Mouse (Mus musculus): ENCODE data around the gene Gm20547. TPM values are rescaled to one million over a fixed set of nuclear protein-coding genes. Genes with fewer than 3 reads are reported as not detected.

The Gm20547 gene
- not detected for polyA plus RNA-seq (2017; shearing (Covaris generic))

GRCm38 (mm10) chr17:34881683-34882310 lies at the start of gene Gm20547:
TSS of gene Gm20547 (minus strand) at chr17:34882042.

GRCm38 (mm10) chr17:34931061-34931734 lies 49.4 kb upstream of the Gm20547 start, which contains the start of gene Neu1:
TSS of gene Neu1 (plus strand) at chr17:34931253.

DNA sequence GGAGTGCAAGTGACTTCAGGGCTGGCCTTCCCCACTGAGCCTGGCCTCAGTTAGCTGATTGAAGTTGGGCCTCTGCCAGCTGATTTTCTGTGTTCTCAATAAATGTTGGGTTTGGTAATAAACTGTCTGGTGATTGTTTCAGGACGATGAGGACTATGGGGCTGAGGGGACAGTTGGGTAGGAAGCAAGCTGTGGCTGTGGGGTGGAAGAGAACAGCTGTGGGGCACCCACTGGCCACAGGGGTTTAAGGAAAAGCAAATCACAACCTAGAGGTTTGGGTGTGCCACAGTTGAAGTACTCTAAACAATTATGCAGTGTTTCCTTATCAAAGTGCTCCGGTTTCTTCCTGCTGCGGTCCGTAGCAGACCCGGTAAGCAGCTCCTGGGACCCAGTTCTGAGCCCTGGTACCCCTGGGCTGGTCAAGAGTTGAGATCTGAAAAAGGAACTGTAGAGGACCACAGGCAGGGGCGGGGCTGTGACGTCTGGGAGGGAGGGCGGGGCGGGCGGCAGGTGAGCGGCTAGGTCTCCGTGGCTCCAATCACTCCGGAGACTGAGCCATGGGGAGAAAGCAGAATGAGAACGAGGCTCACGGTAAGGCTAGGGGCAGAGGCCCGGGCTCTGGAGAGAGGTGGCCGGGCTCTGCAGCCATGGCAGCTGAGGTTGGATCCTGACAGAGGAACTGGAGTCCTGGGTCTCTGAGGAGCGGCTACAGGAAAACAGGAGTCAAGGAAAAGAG lies 32.3 kb upstream of the Gm20547 start, which contains the start of gene Slc44a4:
TSS of gene Slc44a4 (plus strand) at position 537 of the 736 bp plus-strand sequence.

DNA sequence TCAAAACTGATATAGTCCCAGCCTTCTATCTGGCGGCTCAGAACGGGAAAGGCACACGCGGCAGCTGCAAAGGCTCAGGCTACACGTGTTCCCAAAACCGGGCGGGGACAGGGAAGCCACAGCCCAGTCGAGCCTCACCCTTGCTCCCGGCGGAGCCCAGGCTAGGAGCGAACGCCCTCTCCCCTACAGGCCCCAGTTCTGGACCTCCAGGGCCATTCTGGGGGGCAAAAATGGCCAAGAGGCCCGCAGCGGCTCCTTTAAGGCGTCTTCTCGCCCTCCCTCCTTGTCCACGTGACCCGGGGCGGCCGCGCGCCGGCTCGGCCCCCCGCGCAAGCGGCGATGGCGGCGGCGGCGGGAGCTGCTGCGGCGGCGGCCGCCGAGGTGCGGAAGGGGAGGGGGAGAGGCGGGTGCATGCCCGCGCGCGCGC lies 16.3 kb upstream of the Gm20547 start, which contains the start of the genes C2 and Ehmt2:
TSS of gene C2 (minus strand) at position 106 of the 427 bp plus-strand sequence.
TSS of gene Ehmt2 (plus strand) at position 310 of the 427 bp plus-strand sequence.

GRCm38 (mm10) chr17:34879336-34879879 lies 2.4 kb downstream of the Gm20547 start, which contains the start of gene Zbtb12:
TSS of gene Zbtb12 (plus strand) at chr17:34879483.

DNA sequence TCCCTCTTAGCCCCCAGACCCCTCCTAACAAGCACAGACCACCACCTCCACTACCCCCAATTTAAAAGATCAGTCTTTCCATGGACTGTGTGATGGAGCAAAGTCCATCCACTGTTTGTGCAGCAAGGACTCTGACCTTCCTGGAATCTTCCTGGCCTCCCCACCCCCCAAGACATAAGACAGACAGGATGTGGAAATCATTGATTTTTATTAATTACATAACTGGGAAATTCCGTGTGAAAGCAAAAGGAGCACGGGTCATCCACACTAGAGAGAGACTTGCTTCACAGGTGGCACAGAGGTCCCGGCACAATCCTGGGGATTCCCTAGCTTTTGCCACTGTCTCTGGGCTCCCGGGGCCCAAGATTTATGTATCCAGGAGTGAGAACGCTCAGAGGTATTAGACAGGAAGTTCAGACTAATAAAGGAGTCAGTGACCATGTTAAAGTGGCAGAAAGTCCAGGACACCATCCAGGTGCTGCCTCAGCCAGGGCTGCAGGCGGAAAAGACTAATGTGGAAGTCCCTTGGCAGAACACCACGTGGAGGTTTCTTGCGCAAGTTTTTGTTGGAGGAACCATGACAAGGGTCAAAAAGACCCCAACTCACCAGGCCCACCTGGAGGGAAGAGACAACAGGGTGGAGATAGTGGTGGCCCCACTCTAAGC lies 19.3 kb downstream of the Gm20547 start, which contains the start of gene Cfb:
TSS of gene Cfb (minus strand) at position 103 of the 666 bp plus-strand sequence.

GRCm38 (mm10) chr17:34849722-34850516 lies 31.9 kb downstream of the Gm20547 start, which contains the start of the genes Skiv2l and Nelfe:
TSS of gene Skiv2l (minus strand) at chr17:34850210.
TSS of gene Nelfe (plus strand) at chr17:34850391.

GRCm38 (mm10) chr17:34836856-34837221 lies 45.0 kb downstream of the Gm20547 start, which contains the start of the genes Stk19 and Dxo:
TSS of gene Stk19 (minus strand) at chr17:34836945.
TSS of gene Dxo (plus strand) at chr17:34837019.

Other genes with a start within 250 kb of the Gm20547 start
- 1.00 TPM for gene Fkbpl, start 237.3 kb downstream of the Gm20547 start, polyA plus RNA-seq (2017; shearing (Covaris generic))
- gene Atf6b, start 234.9 kb downstream of the Gm20547 start, polyA plus RNA-seq (2017; shearing (Covaris generic)): 55.9 TPM
- gene Tnxb, start 211.5 kb downstream of the Gm20547 start, polyA plus RNA-seq (2017; shearing (Covaris generic)): 0.02 TPM
- gene C4b, start 138.2 kb downstream of the Gm20547 start, polyA plus RNA-seq (2017; shearing (Covaris generic)): not detected
- not detected for gene Cyp21a1, start 77.5 kb downstream of the Gm20547 start, polyA plus RNA-seq (2017; shearing (Covaris generic))
- gene Stk19, start 45.1 kb downstream of the Gm20547 start, polyA plus RNA-seq (2017; shearing (Covaris generic)): 22.8 TPM
- gene Dxo, start 45.0 kb downstream of the Gm20547 start, polyA plus RNA-seq (2017; shearing (Covaris generic)): 93.8 TPM
- 117 TPM for gene Skiv2l, start 31.8 kb downstream of the Gm20547 start, polyA plus RNA-seq (2017; shearing (Covaris generic))
- 34.7 TPM for gene Nelfe, start 31.7 kb downstream of the Gm20547 start, polyA plus RNA-seq (2017; shearing (Covaris generic))
- gene Cfb, start 19.5 kb downstream of the Gm20547 start, polyA plus RNA-seq (2017; shearing (Covaris generic)): 0.40 TPM
- 0.38 TPM for gene Zbtb12, start 2.6 kb downstream of the Gm20547 start, polyA plus RNA-seq (2017; shearing (Covaris generic))
- 1.4 TPM for gene C2, start 16.2 kb upstream of the Gm20547 start, polyA plus RNA-seq (2017; shearing (Covaris generic))
- 55.0 TPM for gene Ehmt2, start 16.4 kb upstream of the Gm20547 start, polyA plus RNA-seq (2017; shearing (Covaris generic))
- gene Slc44a4, start 32.4 kb upstream of the Gm20547 start, polyA plus RNA-seq (2017; shearing (Covaris generic)): not detected
- gene Neu1, start 49.2 kb upstream of the Gm20547 start, polyA plus RNA-seq (2017; shearing (Covaris generic)): 63.5 TPM
- gene Hspa1b, start 77.2 kb upstream of the Gm20547 start, polyA plus RNA-seq (2017; shearing (Covaris generic)): 1,521 TPM
- 90.8 TPM for gene Gm20481, start 87.9 kb upstream of the Gm20547 start, polyA plus RNA-seq (2017; shearing (Covaris generic))
- 909 TPM for gene Hspa1a, start 90.1 kb upstream of the Gm20547 start, polyA plus RNA-seq (2017; shearing (Covaris generic))
- not detected for gene Hspa1l, start 90.7 kb upstream of the Gm20547 start, polyA plus RNA-seq (2017; shearing (Covaris generic))
- gene Lsm2, start 99.8 kb upstream of the Gm20547 start, polyA plus RNA-seq (2017; shearing (Covaris generic)): 50.0 TPM
- 214 TPM for gene Vars, start 118.9 kb upstream of the Gm20547 start, polyA plus RNA-seq (2017; shearing (Covaris generic))
- 0.37 TPM for gene Vwa7, start 134.5 kb upstream of the Gm20547 start, polyA plus RNA-seq (2017; shearing (Covaris generic))
- not detected for gene Sapcd1, start 146.0 kb upstream of the Gm20547 start, polyA plus RNA-seq (2017; shearing (Covaris generic))
- 2.2 TPM for gene Msh5, start 164.7 kb upstream of the Gm20547 start, polyA plus RNA-seq (2017; shearing (Covaris generic))
- 334 TPM for gene Clic1, start 167.9 kb upstream of the Gm20547 start, polyA plus RNA-seq (2017; shearing (Covaris generic))
- gene Ddah2, start 177.0 kb upstream of the Gm20547 start, polyA plus RNA-seq (2017; shearing (Covaris generic)): 0.85 TPM
- gene Ly6g6c, start 183.3 kb upstream of the Gm20547 start, polyA plus RNA-seq (2017; shearing (Covaris generic)): not detected
- gene Mpig6b, start 184.1 kb upstream of the Gm20547 start, polyA plus RNA-seq (2017; shearing (Covaris generic)): not detected
- not detected for gene Ly6g6e, start 194.9 kb upstream of the Gm20547 start, polyA plus RNA-seq (2017; shearing (Covaris generic))
- gene Ly6g6d, start 196.0 kb upstream of the Gm20547 start, polyA plus RNA-seq (2017; shearing (Covaris generic)): not detected
- not detected for gene Ly6g6f, start 203.6 kb upstream of the Gm20547 start, polyA plus RNA-seq (2017; shearing (Covaris generic))
- gene Abhd16a, start 207.2 kb upstream of the Gm20547 start, polyA plus RNA-seq (2017; shearing (Covaris generic)): 79.3 TPM
- gene Ly6g5c, start 226.2 kb upstream of the Gm20547 start, polyA plus RNA-seq (2017; shearing (Covaris generic)): not detected
- gene Ly6g5b, start 233.4 kb upstream of the Gm20547 start, polyA plus RNA-seq (2017; shearing (Covaris generic)): 1.8 TPM
- 65.3 TPM for gene Gpank1, start 239.4 kb upstream of the Gm20547 start, polyA plus RNA-seq (2017; shearing (Covaris generic))
- 223 TPM for gene Csnk2b, start 240.0 kb upstream of the Gm20547 start, polyA plus RNA-seq (2017; shearing (Covaris generic))
- 1.7 TPM for gene D17H6S53E, start 244.3 kb upstream of the Gm20547 start, polyA plus RNA-seq (2017; shearing (Covaris generic))